Mouse (Mus musculus): Measurements from ENCODE around the gene Cacng6. TPM values are rescaled to one million over a fixed set of nuclear protein-coding genes. Genes with fewer than 3 reads are reported as not detected.

The Cacng6 gene
- polyA plus RNA-seq, 1 experiment from 2014 or later, result 0.33 TPM

GRCm38 (mm10) chr7:3425141-3425540 is 1.1 kb downstream of the Cacng6 start:
- peaks cover 28% of the 10 kb centered on the region for H3K27me3 ChIP-seq (replicated peaks; ENCODE audit: control insufficient read depth, insufficient read depth, low read length)
- no peak for ATAC-seq
- H3K27ac ChIP-seq (ENCODE audit: low read depth, low read length), result no peak overlapping the region
- no peaks in the 10 kb centered on the region for H3K36me3 ChIP-seq (ENCODE audit: control insufficient read depth, insufficient read depth)
- no peak overlapping the region for H3K4me3 ChIP-seq (ENCODE audit: low read depth, low read length)
- 87% methylated on average over 5 of the region's 5 CpGs for WGBS
- no peaks in the 10 kb centered on the region for H3K9me3 ChIP-seq (ENCODE audit: control insufficient read depth)
- no peak for TF ChIP-seq CTCF (IDR thresholded peaks at IDR 0.05; ENCODE audit: low read depth)
- H3K4me1 ChIP-seq (replicated peaks; ENCODE audit: control insufficient read depth, insufficient read depth, low read length), result no peaks in the 10 kb centered on the region
- no peak overlapping the region for H3K4me2 ChIP-seq (replicated peaks; ENCODE audit: low read depth)
- H3K9ac ChIP-seq (ENCODE audit: low read depth, low read length), result no peak overlapping the region

GRCm38 (mm10) chr7:3430161-3430560 is 6.2 kb downstream of the Cacng6 start:
- ATAC-seq, result no peak
- Histone ChIP-seq H3K4me3 (ENCODE audit: low read depth, low read length) (no peak overlapping the region), H3K9me3 (ENCODE audit: control insufficient read depth) (no peaks in the 10 kb centered on the region), H3K36me3 (ENCODE audit: control insufficient read depth, insufficient read depth) (no peaks in the 10 kb centered on the region), H3K9ac (ENCODE audit: low read depth, low read length) (no peak overlapping the region), H3K27me3 (replicated peaks; ENCODE audit: control insufficient read depth, insufficient read depth, low read length) (no peaks in the 10 kb centered on the region), H3K27ac (ENCODE audit: low read depth, low read length) (no peak overlapping the region), H3K4me1 (replicated peaks; ENCODE audit: control insufficient read depth, insufficient read depth, low read length) (no peaks in the 10 kb centered on the region), H3K4me2 (replicated peaks; ENCODE audit: low read depth) (no peak overlapping the region)
- TF ChIP-seq CTCF (IDR thresholded peaks at IDR 0.05; ENCODE audit: low read depth), result no peak
- WGBS, result 65% methylated on average over 6 of the region's 6 CpGs

GRCm38 (mm10) chr7:3432066-3432465 is 8.1 kb downstream of the Cacng6 start:
- Histone ChIP-seq H3K9me3 (ENCODE audit: control insufficient read depth) (no peaks in the 10 kb centered on the region), H3K4me1 (replicated peaks; ENCODE audit: control insufficient read depth, insufficient read depth, low read length) (no peaks in the 10 kb centered on the region), H3K9ac (ENCODE audit: low read depth, low read length) (no peak overlapping the region), H3K27me3 (replicated peaks; ENCODE audit: control insufficient read depth, insufficient read depth, low read length) (no peaks in the 10 kb centered on the region), H3K4me2 (replicated peaks; ENCODE audit: low read depth) (no peak overlapping the region), H3K36me3 (ENCODE audit: control insufficient read depth, insufficient read depth) (no peaks in the 10 kb centered on the region), H3K27ac (ENCODE audit: low read depth, low read length) (no peak overlapping the region), H3K4me3 (ENCODE audit: low read depth, low read length) (no peak overlapping the region)
- TF ChIP-seq CTCF (IDR thresholded peaks at IDR 0.05; ENCODE audit: low read depth), result no peak
- 76% methylated on average over 1 of the region's 1 CpGs for WGBS
- ATAC-seq, result no peak

GRCm38 (mm10) chr7:3437941-3438340 is 13.9 kb downstream of the Cacng6 start:
- no peak for TF ChIP-seq CTCF (IDR thresholded peaks at IDR 0.05; ENCODE audit: low read depth)
- no peak overlapping the region for H3K9ac ChIP-seq (ENCODE audit: low read depth, low read length)
- H3K9me3 ChIP-seq (ENCODE audit: control insufficient read depth), result no peaks in the 10 kb centered on the region
- no peaks in the 10 kb centered on the region for H3K36me3 ChIP-seq (ENCODE audit: control insufficient read depth, insufficient read depth)
- no peaks in the 10 kb centered on the region for H3K4me1 ChIP-seq (replicated peaks; ENCODE audit: control insufficient read depth, insufficient read depth, low read length)
- no peak overlapping the region for H3K4me3 ChIP-seq (ENCODE audit: low read depth, low read length)
- H3K27me3 ChIP-seq (replicated peaks; ENCODE audit: control insufficient read depth, insufficient read depth, low read length), result no peaks in the 10 kb centered on the region
- WGBS, result 51% methylated on average over 5 of the region's 5 CpGs
- H3K4me2 ChIP-seq (replicated peaks; ENCODE audit: low read depth), result no peak overlapping the region
- ATAC-seq, result no peak
- no peak overlapping the region for H3K27ac ChIP-seq (ENCODE audit: low read depth, low read length)

- Histone ChIP-seq H3K9ac (ENCODE audit: low read depth, low read length) (no peak overlapping the region), H3K27me3 (replicated peaks; ENCODE audit: control insufficient read depth, insufficient read depth, low read length) (no peaks in the 10 kb centered on the region), H3K4me3 (ENCODE audit: low read depth, low read length) (no peak overlapping the region), H3K36me3 (ENCODE audit: control insufficient read depth, insufficient read depth) (no peaks in the 10 kb centered on the region), H3K27ac (ENCODE audit: low read depth, low read length) (no peak overlapping the region), H3K4me2 (replicated peaks; ENCODE audit: low read depth) (no peak overlapping the region), H3K4me1 (replicated peaks; ENCODE audit: control insufficient read depth, insufficient read depth, low read length) (no peaks in the 10 kb centered on the region), H3K9me3 (ENCODE audit: control insufficient read depth) (no peaks in the 10 kb centered on the region)
- TF ChIP-seq CTCF (IDR thresholded peaks at IDR 0.05; ENCODE audit: low read depth), result no peak
- WGBS, result 82% methylated on average over 11 of the region's 11 CpGs
- no peak for ATAC-seq
Observed at GRCm38 (mm10) chr7:3439984-3440383, 16.0 kb downstream of the Cacng6 start.

GRCm38 (mm10) chr7:3440526-3440925 is 16.5 kb downstream of the Cacng6 start:
- no peak overlapping the region for H3K9ac ChIP-seq (ENCODE audit: low read depth, low read length)
- no peak for TF ChIP-seq CTCF (IDR thresholded peaks at IDR 0.05; ENCODE audit: low read depth)
- H3K9me3 ChIP-seq (ENCODE audit: control insufficient read depth), result no peaks in the 10 kb centered on the region
- H3K36me3 ChIP-seq (ENCODE audit: control insufficient read depth, insufficient read depth), result no peaks in the 10 kb centered on the region
- WGBS, result 54% methylated on average over 8 of the region's 8 CpGs
- H3K27ac ChIP-seq (ENCODE audit: low read depth, low read length), result no peak overlapping the region
- ATAC-seq, result no peak
- H3K4me1 ChIP-seq (replicated peaks; ENCODE audit: control insufficient read depth, insufficient read depth, low read length), result no peaks in the 10 kb centered on the region
- H3K4me3 ChIP-seq (ENCODE audit: low read depth, low read length), result no peak overlapping the region
- H3K27me3 ChIP-seq (replicated peaks; ENCODE audit: control insufficient read depth, insufficient read depth, low read length), result no peaks in the 10 kb centered on the region
- no peak overlapping the region for H3K4me2 ChIP-seq (replicated peaks; ENCODE audit: low read depth)

- Histone ChIP-seq H3K27me3 (replicated peaks; ENCODE audit: control insufficient read depth, insufficient read depth, low read length) (no peaks in the 10 kb centered on the region), H3K4me1 (replicated peaks; ENCODE audit: control insufficient read depth, insufficient read depth, low read length) (no peaks in the 10 kb centered on the region), H3K9ac (ENCODE audit: low read depth, low read length) (no peak overlapping the region), H3K36me3 (ENCODE audit: control insufficient read depth, insufficient read depth) (no peaks in the 10 kb centered on the region), H3K4me3 (ENCODE audit: low read depth, low read length) (no peak overlapping the region), H3K4me2 (replicated peaks; ENCODE audit: low read depth) (no peak overlapping the region), H3K9me3 (ENCODE audit: control insufficient read depth) (no peaks in the 10 kb centered on the region), H3K27ac (ENCODE audit: low read depth, low read length) (no peak overlapping the region)
- TF ChIP-seq CTCF (IDR thresholded peaks at IDR 0.05; ENCODE audit: low read depth), result no peak
- no peak for ATAC-seq
- 85% methylated on average over 10 of the region's 10 CpGs for WGBS
Observed at GRCm38 (mm10) chr7:3442476-3443062, 18.6 kb downstream of the Cacng6 start.

All from intestine, postnatal 0 days (tissue).